Mouse (Mus musculus) cerebellum, adult 2 months (tissue): ENCODE data around the gene Filip1l.

Experiments used
- CTCF ChIP-seq: fragments of 200-500 bp; IDR thresholded peaks from 2 replicates; pipeline ENCODE4 v1.5.1; 2011; ENCODE audit warnings: low read depth, mild to moderate bottlenecking, control low read depth, low read length, moderate library complexity, borderline replicate concordance; ENCODE audit not compliant: insufficient read depth
- POLR2A ChIP-seq: fragments of 200-500 bp; IDR thresholded peaks from 2 replicates; pipeline ENCODE4 v1.6.1; 2011; ENCODE audit warnings: low read length, control low read depth, borderline replicate concordance; ENCODE audit not compliant: insufficient read depth

GRCm38 (mm10) chr16:57585201-57585600 is 232.3 kb downstream of the Filip1l start:
- TF ChIP-seq POLR2A (no peak), CTCF (no peak)
